Mouse (Mus musculus): ENCODE data around the gene Dnah6. TPM values are rescaled to one million over a fixed set of nuclear protein-coding genes. Genes with fewer than 3 reads are reported as not detected.

Gene Dnah6
- polyA plus RNA-seq, 1 experiment from 2014 or later, result 0.32 TPM

DNA sequence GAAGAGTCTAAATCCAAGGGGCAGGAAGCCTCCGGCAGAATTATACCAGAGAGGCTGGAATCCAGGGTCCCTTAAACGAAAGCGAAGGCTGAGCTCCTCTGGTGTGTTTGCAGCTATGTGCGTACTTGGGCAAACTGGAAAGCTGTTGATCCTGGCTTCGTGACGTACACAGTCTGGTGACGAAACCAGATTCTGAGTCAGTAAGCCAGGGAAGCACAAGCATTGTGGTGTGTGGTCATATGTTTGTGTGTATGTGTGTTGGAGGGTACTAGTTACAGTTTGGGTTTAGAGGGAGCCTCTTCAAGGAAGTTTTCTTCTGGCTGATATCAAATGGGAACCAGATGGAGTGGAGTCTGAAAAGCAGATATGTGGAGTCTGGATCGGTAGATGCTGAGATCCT, 208.5 kb downstream of the Dnah6 start:
- H3K9me3 ChIP-seq, result no peaks in the 10 kb centered on the region
- no peak overlapping the region for H3K4me2 ChIP-seq
- no peak overlapping the region for H3K4me3 ChIP-seq
- H3K27ac ChIP-seq (replicated peaks), result no peak overlapping the region
- no peak overlapping the region for H3K9ac ChIP-seq
- WGBS, result 93% methylated on average over 8 of the region's 8 CpGs
- no peaks in the 10 kb centered on the region for H3K36me3 ChIP-seq
- H3K4me1 ChIP-seq (replicated peaks), result no peaks in the 10 kb centered on the region
- no peaks in the 10 kb centered on the region for H3K27me3 ChIP-seq
- no peak for ATAC-seq (ENCODE audit: low FRiP score, low read depth)

DNA sequence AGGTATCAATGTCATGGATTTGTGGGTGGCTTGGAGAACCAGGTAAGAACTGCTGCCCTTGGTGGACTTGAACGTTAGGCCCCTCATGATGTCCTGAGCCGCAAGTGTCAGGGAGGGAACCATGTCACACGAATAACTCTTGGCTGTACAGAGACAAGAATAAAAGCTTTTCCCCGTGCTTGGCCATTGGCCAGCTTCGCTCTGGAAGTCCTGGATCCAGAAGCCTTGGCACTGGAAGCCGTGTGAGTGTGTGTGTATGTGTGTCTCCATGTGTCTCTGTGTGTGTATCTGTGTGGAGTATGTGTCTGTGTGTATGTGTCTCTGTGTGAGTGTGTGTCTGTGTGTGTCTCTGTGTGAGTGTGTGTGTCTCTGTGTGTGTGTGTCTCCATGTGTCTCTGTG, 209.6 kb downstream of the Dnah6 start:
- Histone ChIP-seq H3K4me3 (no peak overlapping the region), H3K27ac (replicated peaks) (no peak overlapping the region)

GRCm38 (mm10) chr6:73010073-73010472, 211.4 kb downstream of the Dnah6 start:
- no peak overlapping the region for H3K27ac ChIP-seq (replicated peaks)
- ATAC-seq (ENCODE audit: low FRiP score, low read depth), result no peak
- H3K4me1 ChIP-seq (replicated peaks), result no peaks in the 10 kb centered on the region
- no peaks in the 10 kb centered on the region for H3K9me3 ChIP-seq
- 37% methylated on average over 6 of the region's 6 CpGs for WGBS
- no peak overlapping the region for H3K4me3 ChIP-seq
- H3K9ac ChIP-seq, result no peak overlapping the region
- no peaks in the 10 kb centered on the region for H3K27me3 ChIP-seq
- no peaks in the 10 kb centered on the region for H3K36me3 ChIP-seq
- no peak overlapping the region for H3K4me2 ChIP-seq

More for the DNA sequence above, 209.6 kb downstream of the Dnah6 start:
- Histone ChIP-seq H3K9ac (no peak overlapping the region), H3K27me3 (no peaks in the 10 kb centered on the region), H3K9me3 (no peaks in the 10 kb centered on the region), H3K4me2 (no peak overlapping the region), H3K4me1 (replicated peaks) (no peaks in the 10 kb centered on the region), H3K36me3 (no peaks in the 10 kb centered on the region)
- WGBS, result 61% methylated on average over 6 of the region's 6 CpGs
- no peak for ATAC-seq (ENCODE audit: low FRiP score, low read depth)

GRCm38 (mm10) chr6:73003601-73004000, 217.8 kb downstream of the Dnah6 start:
- Histone ChIP-seq H3K9ac (no peak overlapping the region), H3K36me3 (no peaks in the 10 kb centered on the region), H3K4me2 (no peak overlapping the region), H3K4me3 (no peak overlapping the region), H3K27ac (replicated peaks) (no peak overlapping the region), H3K4me1 (replicated peaks) (no peaks in the 10 kb centered on the region), H3K9me3 (no peaks in the 10 kb centered on the region), H3K27me3 (no peaks in the 10 kb centered on the region)
- no peak for ATAC-seq (ENCODE audit: low FRiP score, low read depth)
- 88% methylated on average over 5 of the region's 5 CpGs for WGBS

DNA sequence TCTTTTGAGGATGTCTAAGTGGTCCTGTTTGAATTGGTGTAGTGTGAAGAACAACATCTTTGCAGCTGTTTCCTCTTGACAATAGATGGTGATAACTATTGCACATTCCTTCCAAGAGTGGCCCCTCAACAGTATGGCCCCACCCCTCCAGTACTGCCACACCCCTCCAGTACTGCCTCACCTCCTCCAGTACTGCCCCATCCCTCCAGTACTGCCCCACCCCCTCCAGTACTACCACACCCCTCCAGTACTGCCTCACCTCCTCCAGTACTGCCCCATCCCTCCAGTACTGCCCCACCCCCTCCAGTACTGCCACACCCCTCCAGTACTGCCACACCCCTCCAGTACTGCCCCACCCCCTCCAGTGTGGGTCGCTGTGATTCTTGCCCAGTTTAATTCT, 219.1 kb downstream of the Dnah6 start:
- H3K9me3 ChIP-seq, result no peaks in the 10 kb centered on the region
- H3K27ac ChIP-seq (replicated peaks), result no peak overlapping the region
- 63% methylated on average over 1 of the region's 1 CpGs for WGBS
- ATAC-seq (ENCODE audit: low FRiP score, low read depth), result no peak
- H3K4me3 ChIP-seq, result no peak overlapping the region
- H3K27me3 ChIP-seq, result no peaks in the 10 kb centered on the region
- no peaks in the 10 kb centered on the region for H3K4me1 ChIP-seq (replicated peaks)
- no peak overlapping the region for H3K9ac ChIP-seq
- H3K36me3 ChIP-seq, result no peaks in the 10 kb centered on the region
- no peak overlapping the region for H3K4me2 ChIP-seq

- Histone ChIP-seq H3K4me3 (no peak overlapping the region), H3K9ac (no peak overlapping the region), H3K27ac (replicated peaks) (no peak overlapping the region), H3K9me3 (no peaks in the 10 kb centered on the region), H3K4me2 (no peak overlapping the region), H3K36me3 (no peaks in the 10 kb centered on the region), H3K27me3 (no peaks in the 10 kb centered on the region), H3K4me1 (replicated peaks) (no peaks in the 10 kb centered on the region)
- no peak for ATAC-seq (ENCODE audit: low FRiP score, low read depth)
- 100% methylated on average over 1 of the region's 1 CpGs for WGBS
These were observed 222.6 kb downstream of the Dnah6 start for GRCm38 (mm10) chr6:72998809-72999208.

GRCm38 (mm10) chr6:72993688-72994082, 227.8 kb downstream of the Dnah6 start:
- ATAC-seq (ENCODE audit: low FRiP score, low read depth), result no peak
- Histone ChIP-seq H3K9ac (no peak overlapping the region), H3K9me3 (no peaks in the 10 kb centered on the region), H3K4me2 (no peak overlapping the region), H3K4me3 (no peak overlapping the region), H3K27ac (replicated peaks) (no peak overlapping the region), H3K4me1 (replicated peaks) (no peaks in the 10 kb centered on the region), H3K27me3 (no peaks in the 10 kb centered on the region), H3K36me3 (no peaks in the 10 kb centered on the region)
- WGBS, result 87% methylated on average over 5 of the region's 5 CpGs

DNA sequence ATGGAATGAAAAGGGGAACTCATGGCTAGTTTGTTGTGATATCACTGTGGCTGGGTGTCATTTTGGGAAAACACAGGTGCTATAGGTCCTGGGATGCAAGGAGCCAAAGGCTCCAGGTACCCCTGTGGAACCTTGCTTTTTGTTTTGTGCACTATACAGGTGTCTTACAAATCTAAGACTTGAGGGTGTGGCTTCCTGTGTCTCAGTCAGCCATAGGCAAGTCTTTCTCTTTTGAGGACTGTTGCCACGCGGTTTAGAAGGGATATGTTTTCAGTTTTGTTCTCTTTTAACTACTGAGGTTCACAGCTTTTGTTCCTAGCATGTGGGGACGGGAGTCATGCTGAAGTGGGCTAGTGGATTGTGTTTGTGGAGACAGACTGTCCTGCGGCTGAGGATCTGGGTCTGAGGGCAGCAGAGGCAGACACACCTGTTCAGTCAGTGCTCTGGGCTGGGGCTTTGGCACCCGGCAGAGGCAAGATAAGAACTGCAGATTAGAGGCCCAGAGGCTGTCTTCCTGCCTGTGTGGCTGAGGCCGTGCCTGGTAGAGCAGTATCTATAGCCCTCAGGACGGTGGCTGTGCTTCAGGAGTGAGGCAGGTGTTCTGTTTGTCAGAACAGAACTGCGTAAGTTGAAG, 228.3 kb downstream of the Dnah6 start:
- Histone ChIP-seq H3K27ac (replicated peaks) (no peak overlapping the region), H3K4me1 (replicated peaks) (no peaks in the 10 kb centered on the region), H3K4me2 (no peak overlapping the region), H3K9me3 (no peaks in the 10 kb centered on the region), H3K27me3 (no peaks in the 10 kb centered on the region), H3K36me3 (no peaks in the 10 kb centered on the region), H3K4me3 (no peak overlapping the region), H3K9ac (no peak overlapping the region)
- WGBS, result 82% methylated on average over 8 of the region's 8 CpGs
- no peak for ATAC-seq (ENCODE audit: low FRiP score, low read depth)

DNA sequence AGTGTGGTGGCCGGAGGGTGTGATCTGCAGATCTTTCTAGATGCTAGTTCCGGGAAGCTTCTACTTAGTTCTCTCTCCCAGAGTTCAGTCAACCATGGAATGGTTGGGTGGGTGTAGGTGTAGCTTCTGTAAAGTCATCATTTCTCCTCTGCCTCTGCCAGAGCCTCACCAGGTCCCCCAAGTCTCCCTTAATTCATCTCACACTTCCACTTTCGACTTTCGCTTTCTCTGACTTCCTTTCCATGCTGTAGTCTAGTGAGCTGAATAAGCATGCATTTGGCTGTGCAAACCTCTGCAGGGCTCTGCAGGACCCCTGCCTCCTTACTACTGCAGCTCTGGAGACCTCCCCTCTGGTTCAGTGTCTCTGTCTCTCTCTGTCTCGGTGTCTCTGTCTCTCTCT, 231.2 kb downstream of the Dnah6 start:
- no peak overlapping the region for H3K9ac ChIP-seq
- no peak overlapping the region for H3K4me2 ChIP-seq
- no peaks in the 10 kb centered on the region for H3K27me3 ChIP-seq
- no peaks in the 10 kb centered on the region for H3K4me1 ChIP-seq (replicated peaks)
- no peak for ATAC-seq (ENCODE audit: low FRiP score, low read depth)
- H3K36me3 ChIP-seq, result no peaks in the 10 kb centered on the region
- H3K4me3 ChIP-seq, result no peak overlapping the region
- no peak overlapping the region for H3K27ac ChIP-seq (replicated peaks)
- WGBS, result 94% methylated on average over 5 of the region's 5 CpGs
- no peaks in the 10 kb centered on the region for H3K9me3 ChIP-seq

DNA sequence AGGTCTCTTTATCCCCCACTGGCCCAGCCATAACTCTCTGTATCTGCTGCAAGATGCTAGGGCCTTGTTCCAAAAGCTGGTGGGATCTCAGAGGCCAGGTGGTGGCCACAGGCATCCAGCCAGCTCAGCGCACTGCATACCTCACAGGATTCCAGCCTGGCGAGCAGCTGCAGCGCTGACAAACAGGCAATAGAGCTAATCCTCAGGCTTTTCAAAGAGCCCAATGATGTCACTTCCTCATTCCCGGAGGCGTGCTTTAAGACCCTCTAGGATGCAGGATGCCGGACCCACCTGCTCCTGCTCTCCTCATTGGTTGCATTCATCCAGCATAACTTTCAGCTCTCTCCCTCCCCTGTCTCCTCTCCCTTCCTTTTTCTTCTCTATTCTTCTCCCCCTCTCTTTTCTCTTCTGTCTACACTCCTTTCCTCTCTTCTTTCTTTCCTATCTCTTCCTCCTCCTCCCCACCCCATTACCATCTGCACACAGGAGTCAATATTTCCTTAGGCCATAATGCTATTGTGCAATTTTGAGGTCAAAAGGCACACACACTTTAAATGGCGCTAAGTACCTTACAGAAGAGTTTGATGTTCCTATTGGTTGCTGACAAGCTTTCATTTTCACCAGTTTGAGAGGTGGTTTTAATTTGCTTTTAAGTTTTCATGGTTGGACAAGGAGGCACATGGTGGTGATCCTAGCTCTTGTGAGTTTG, 232.3 kb downstream of the Dnah6 start:
- Histone ChIP-seq H3K9me3 (no peaks in the 10 kb centered on the region), H3K36me3 (no peaks in the 10 kb centered on the region), H3K27me3 (no peaks in the 10 kb centered on the region), H3K27ac (replicated peaks) (no peak overlapping the region), H3K4me2 (no peak overlapping the region), H3K4me3 (no peak overlapping the region), H3K9ac (no peak overlapping the region), H3K4me1 (replicated peaks) (no peaks in the 10 kb centered on the region)
- no peak for ATAC-seq (ENCODE audit: low FRiP score, low read depth)
- WGBS, result 52% methylated on average over 7 of the region's 7 CpGs

DNA sequence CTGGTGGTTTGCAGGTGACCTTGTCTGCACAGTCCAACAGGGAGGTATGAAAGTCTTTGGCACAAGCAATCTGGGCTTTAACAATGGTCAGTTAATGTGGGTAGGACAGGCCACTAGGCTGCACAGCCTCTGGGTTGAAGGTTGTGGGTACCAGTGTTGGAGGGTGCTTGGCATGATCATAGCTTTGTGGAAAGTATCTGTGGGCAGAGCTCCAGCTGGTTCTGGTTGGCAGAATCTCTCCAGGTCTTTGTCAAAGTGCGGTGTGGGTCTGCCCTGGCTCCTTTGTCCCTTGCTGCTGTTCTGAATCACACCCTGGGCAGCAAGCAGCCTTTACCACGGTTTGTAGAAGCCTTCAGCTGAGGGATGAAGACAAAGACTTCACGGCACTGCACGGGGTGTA, 238.9 kb downstream of the Dnah6 start:
- H3K27ac ChIP-seq (replicated peaks), result no peak overlapping the region
- H3K4me2 ChIP-seq, result no peak overlapping the region
- ATAC-seq (ENCODE audit: low FRiP score, low read depth), result no peak
- no peak overlapping the region for H3K9ac ChIP-seq
- H3K9me3 ChIP-seq, result no peaks in the 10 kb centered on the region
- H3K27me3 ChIP-seq, result no peaks in the 10 kb centered on the region
- no peaks in the 10 kb centered on the region for H3K4me1 ChIP-seq (replicated peaks)
- WGBS, result 48% methylated on average over 4 of the region's 4 CpGs
- H3K36me3 ChIP-seq, result no peaks in the 10 kb centered on the region
- H3K4me3 ChIP-seq, result no peak overlapping the region

DNA sequence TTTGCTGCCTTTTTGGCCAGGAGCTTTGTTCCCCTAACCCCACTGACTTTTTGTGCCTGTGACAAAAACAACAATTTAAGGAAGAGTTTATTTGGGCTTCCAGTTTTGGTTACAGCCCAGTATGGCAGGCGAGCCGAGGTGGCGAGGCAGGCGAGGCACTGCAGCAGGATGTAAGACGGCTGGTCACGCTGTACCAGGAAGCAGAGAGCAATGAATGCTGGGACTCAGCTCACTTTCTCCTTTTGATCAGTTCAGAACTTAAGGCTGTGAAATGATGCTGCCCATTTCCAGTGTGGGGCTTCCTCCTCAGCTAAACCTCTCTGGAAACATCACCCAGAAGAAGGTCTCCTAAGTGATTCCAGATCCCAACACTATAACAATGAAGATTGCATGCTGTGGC, 239.6 kb downstream of the Dnah6 start:
- H3K27ac ChIP-seq (replicated peaks), result no peak overlapping the region
- WGBS, result 80% methylated on average over 6 of the region's 6 CpGs

More for the DNA sequence above, 239.6 kb downstream of the Dnah6 start:
- ATAC-seq (ENCODE audit: low FRiP score, low read depth), result no peak
- H3K9ac ChIP-seq, result no peak overlapping the region
- H3K36me3 ChIP-seq, result no peaks in the 10 kb centered on the region
- no peaks in the 10 kb centered on the region for H3K9me3 ChIP-seq
- no peak overlapping the region for H3K4me2 ChIP-seq
- no peaks in the 10 kb centered on the region for H3K27me3 ChIP-seq
- H3K4me1 ChIP-seq (replicated peaks), result no peaks in the 10 kb centered on the region
- no peak overlapping the region for H3K4me3 ChIP-seq
